Mouse (Mus musculus): ENCODE results near the gene Wap. TPM values are rescaled to one million over a fixed set of nuclear protein-coding genes. Genes with fewer than 3 reads are reported as not detected.

Gene Wap
- polyA plus RNA-seq, 1 experiment = not detected

GRCm38 (mm10) chr11:6650519-6650918, 12.1 kb upstream of the Wap start:
- WGBS = 60% methylated on average over 7 of the region's 7 CpGs
- Histone ChIP-seq H3K4me1 (ENCODE audit: control insufficient read depth, insufficient read depth, low read length) (peaks cover 3% of the 10 kb centered on the region; the same call in 1 of the 2 replicates), H3K27ac (ENCODE audit: insufficient read depth, low read length) (no peak overlapping the region), H3K4me3 (replicated peaks; ENCODE audit: insufficient read depth, low read depth, low read length) (no peak overlapping the region), H3K27me3 (ENCODE audit: control insufficient read depth, insufficient read depth, low read length) (no peaks in the 10 kb centered on the region)
- TF ChIP-seq POLR2A (IDR thresholded peaks at IDR 0.05; ENCODE audit: borderline replicate concordance, insufficient read depth, low read length) (no peak), CTCF (IDR thresholded peaks at IDR 0.05; ENCODE audit: borderline replicate concordance, insufficient read depth, low read depth, low read length) (no peak)
- DNase-seq = no peak

- WGBS = 54% methylated on average over 9 of the region's 9 CpGs
Measured at GRCm38 (mm10) chr11:6647831-6648724, 9.6 kb upstream of the Wap start.

GRCm38 (mm10) chr11:6644566-6644965, 6.1 kb upstream of the Wap start:
- DNase-seq = no peak
- no peaks in the 10 kb centered on the region for H3K27me3 ChIP-seq (ENCODE audit: control insufficient read depth, insufficient read depth, low read length)
- H3K4me1 ChIP-seq (ENCODE audit: control insufficient read depth, insufficient read depth, low read length) = no peaks in the 10 kb centered on the region
- 45% methylated on average over 6 of the region's 6 CpGs for WGBS
- H3K4me3 ChIP-seq (replicated peaks; ENCODE audit: insufficient read depth, low read depth, low read length) = no peak overlapping the region
- TF ChIP-seq POLR2A (IDR thresholded peaks at IDR 0.05; ENCODE audit: borderline replicate concordance, insufficient read depth, low read length) = no peak
- TF ChIP-seq CTCF (IDR thresholded peaks at IDR 0.05; ENCODE audit: borderline replicate concordance, insufficient read depth, low read depth, low read length) = no peak
- H3K27ac ChIP-seq (ENCODE audit: insufficient read depth, low read length) = no peak overlapping the region

More at GRCm38 (mm10) chr11:6647831-6648724, 9.6 kb upstream of the Wap start:
- Histone ChIP-seq H3K27ac (ENCODE audit: insufficient read depth, low read length) (no peak overlapping the region), H3K27me3 (ENCODE audit: control insufficient read depth, insufficient read depth, low read length) (no peaks in the 10 kb centered on the region), H3K4me3 (replicated peaks; ENCODE audit: insufficient read depth, low read depth, low read length) (no peak overlapping the region), H3K4me1 (ENCODE audit: control insufficient read depth, insufficient read depth, low read length) (no peaks in the 10 kb centered on the region)
- no peak for TF ChIP-seq POLR2A (IDR thresholded peaks at IDR 0.05; ENCODE audit: borderline replicate concordance, insufficient read depth, low read length)
- no peak; the same call in 1 of the 2 replicates for TF ChIP-seq CTCF (IDR thresholded peaks at IDR 0.05; ENCODE audit: borderline replicate concordance, insufficient read depth, low read depth, low read length)
- DNase-seq = peak in 1 of 2 experiments; percentile 33

- no peak for TF ChIP-seq CTCF (IDR thresholded peaks at IDR 0.05; ENCODE audit: borderline replicate concordance, insufficient read depth, low read depth, low read length)
- no peak for TF ChIP-seq POLR2A (IDR thresholded peaks at IDR 0.05; ENCODE audit: borderline replicate concordance, insufficient read depth, low read length)
- 63% methylated on average over 6 of the region's 6 CpGs for WGBS
- no peak overlapping the region for H3K4me3 ChIP-seq (replicated peaks; ENCODE audit: insufficient read depth, low read depth, low read length)
- no peaks in the 10 kb centered on the region for H3K4me1 ChIP-seq (ENCODE audit: control insufficient read depth, insufficient read depth, low read length)
- no peak overlapping the region for H3K27ac ChIP-seq (ENCODE audit: insufficient read depth, low read length)
- H3K27me3 ChIP-seq (ENCODE audit: control insufficient read depth, insufficient read depth, low read length) = no peaks in the 10 kb centered on the region
- no peak for DNase-seq
Measured at GRCm38 (mm10) chr11:6639072-6639471, 635 bp upstream of the Wap start.

DNA sequence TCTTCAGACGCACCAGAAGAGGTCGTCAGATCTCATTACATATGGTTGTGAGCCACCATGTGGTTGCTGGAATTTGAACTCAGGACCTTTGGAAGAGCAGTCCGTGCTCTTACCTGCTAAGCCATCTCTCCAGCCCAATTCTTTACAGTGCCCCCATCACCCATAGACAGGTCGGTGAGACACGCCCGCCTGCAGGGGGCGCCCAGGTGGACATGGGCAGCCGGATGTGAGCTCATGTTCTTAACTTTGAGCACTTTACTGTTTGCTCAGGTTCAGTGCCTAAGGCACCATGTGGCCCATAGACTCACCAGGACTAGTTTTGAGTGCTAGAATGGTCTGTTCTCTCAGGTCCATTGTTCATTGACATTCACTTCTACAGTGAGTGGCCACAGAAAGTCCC, 2.3 kb downstream of the Wap start:
- H3K27ac ChIP-seq (ENCODE audit: insufficient read depth, low read length) = no peak overlapping the region
- WGBS = 76% methylated on average over 8 of the region's 8 CpGs
- no peak overlapping the region for H3K4me3 ChIP-seq (replicated peaks; ENCODE audit: insufficient read depth, low read depth, low read length)
- H3K4me1 ChIP-seq (ENCODE audit: control insufficient read depth, insufficient read depth, low read length) = no peaks in the 10 kb centered on the region
- no peak for DNase-seq
- no peaks in the 10 kb centered on the region for H3K27me3 ChIP-seq (ENCODE audit: control insufficient read depth, insufficient read depth, low read length)
- TF ChIP-seq POLR2A (IDR thresholded peaks at IDR 0.05; ENCODE audit: borderline replicate concordance, insufficient read depth, low read length) (no peak), CTCF (IDR thresholded peaks at IDR 0.05; ENCODE audit: borderline replicate concordance, insufficient read depth, low read depth, low read length) (no peak)

- peak; percentile 38 to 46 for DNase-seq
- TF ChIP-seq POLR2A (IDR thresholded peaks at IDR 0.05; ENCODE audit: borderline replicate concordance, insufficient read depth, low read length) (no peak), CTCF (IDR thresholded peaks at IDR 0.05; ENCODE audit: borderline replicate concordance, insufficient read depth, low read depth, low read length) (peak; percentile 51)
- Histone ChIP-seq H3K4me3 (replicated peaks; ENCODE audit: insufficient read depth, low read depth, low read length) (no peak overlapping the region), H3K4me1 (ENCODE audit: control insufficient read depth, insufficient read depth, low read length) (peaks cover under 1% of the 10 kb centered on the region; the same call in 1 of the 2 replicates), H3K27ac (ENCODE audit: insufficient read depth, low read length) (no peak overlapping the region), H3K27me3 (ENCODE audit: control insufficient read depth, insufficient read depth, low read length) (no peaks in the 10 kb centered on the region)
Measured at GRCm38 (mm10) chr11:6629655-6630054, 8.8 kb downstream of the Wap start.

- no peak overlapping the region for H3K27ac ChIP-seq (ENCODE audit: insufficient read depth, low read length)
- H3K27me3 ChIP-seq (ENCODE audit: control insufficient read depth, insufficient read depth, low read length) = no peaks in the 10 kb centered on the region
- TF ChIP-seq POLR2A (IDR thresholded peaks at IDR 0.05; ENCODE audit: borderline replicate concordance, insufficient read depth, low read length) = no peak
- peak; percentile 63 for TF ChIP-seq CTCF (IDR thresholded peaks at IDR 0.05; ENCODE audit: borderline replicate concordance, insufficient read depth, low read depth, low read length)
- peaks cover 10% of the 10 kb centered on the region for H3K4me1 ChIP-seq (ENCODE audit: control insufficient read depth, insufficient read depth, low read length)
- DNase-seq = peak; percentile 45 to 50
- WGBS = 23% methylated on average over 4 of the region's 4 CpGs
- H3K4me3 ChIP-seq (replicated peaks; ENCODE audit: insufficient read depth, low read depth, low read length) = no peak overlapping the region
Measured at GRCm38 (mm10) chr11:6628568-6628967, 9.9 kb downstream of the Wap start.

GRCm38 (mm10) chr11:6627731-6628130, 10.7 kb downstream of the Wap start:
- Histone ChIP-seq H3K27ac (ENCODE audit: insufficient read depth, low read length) (no peak overlapping the region), H3K4me3 (replicated peaks; ENCODE audit: insufficient read depth, low read depth, low read length) (no peak overlapping the region), H3K4me1 (ENCODE audit: control insufficient read depth, insufficient read depth, low read length) (peaks cover 13% of the 10 kb centered on the region), H3K27me3 (ENCODE audit: control insufficient read depth, insufficient read depth, low read length) (no peaks in the 10 kb centered on the region)
- no peak for TF ChIP-seq CTCF (IDR thresholded peaks at IDR 0.05; ENCODE audit: borderline replicate concordance, insufficient read depth, low read depth, low read length)
- no peak for TF ChIP-seq POLR2A (IDR thresholded peaks at IDR 0.05; ENCODE audit: borderline replicate concordance, insufficient read depth, low read length)
- WGBS = 89% methylated on average over 4 of the region's 4 CpGs
- no peak for DNase-seq
